Mouse (Mus musculus) myocyte (in vitro differentiated cells): ENCODE measurements around the gene Gm21885.

ENCODE experiments used
- E2F4 ChIP-seq: IDR thresholded peaks from one replicate; pipeline ENCODE4 v1.6.1; 2011; ENCODE audit warnings: mild to moderate bottlenecking, control low read depth, moderate library complexity; ENCODE audit not compliant: insufficient read depth
- MYOG ChIP-seq, 3 experiments: IDR thresholded peaks; one replicate each; pipeline ENCODE4 v1.6.1; 2011; ENCODE audit warnings: control low read depth in 2 of 3, low read depth in 2 of 3, mild to moderate bottlenecking in 2 of 3; ENCODE audit not compliant: insufficient read length in 2 of 3, control insufficient read depth in 1 of 3, insufficient read depth in 1 of 3
- POLR2A ChIP-seq: IDR thresholded peaks from one replicate; pipeline ENCODE4 v1.6.1; 2011; ENCODE audit warnings: low read depth, mild to moderate bottlenecking, control low read depth, moderate library complexity; ENCODE audit not compliant: insufficient read length
- TCF12 ChIP-seq: IDR thresholded peaks from one replicate; pipeline ENCODE4 v1.6.1; 2011; ENCODE audit warnings: mild to moderate bottlenecking, control low read depth; ENCODE audit not compliant: poor library complexity, insufficient read depth, severe bottlenecking
- TCF3 ChIP-seq: IDR thresholded peaks from one replicate; pipeline ENCODE4 v1.6.1; 2011; ENCODE audit warnings: low read depth, control low read depth; ENCODE audit not compliant: insufficient read length
- USF1 ChIP-seq: IDR thresholded peaks from one replicate; pipeline ENCODE4 v1.6.1; 2011; ENCODE audit warnings: low read depth, mild to moderate bottlenecking, control low read depth, moderate library complexity

- TF ChIP-seq POLR2A, result no peak
- no peak for TF ChIP-seq E2F4
- no peak for TF ChIP-seq USF1
- TF ChIP-seq MYOG (IDR thresholded peaks at IDR 0.05; ENCODE audit: control insufficient read depth in 1 of 3, insufficient read depth in 1 of 3, insufficient read length in 2 of 3, low read depth in 2 of 3), result no peak
- TF ChIP-seq TCF3, result no peak
- no peak for TF ChIP-seq TCF12
Observed at GRCm38 (mm10) chr11:94334386-94334968, 52.8 kb downstream of the Gm21885 start.
